Mouse (Mus musculus): ENCODE results near the gene Csrp1.

- TF ChIP-seq TAL1 (conservative IDR thresholded peaks at IDR 0.05; ENCODE audit: low read depth, low read length) (no peak), CTCF (IDR thresholded peaks at IDR 0.05; ENCODE audit: low read depth, low read length) (no peak), POLR2AphosphoS5 (IDR thresholded peaks at IDR 0.05; ENCODE audit: insufficient replicate concordance, low read depth, low read length) (no peak), GATA1 (IDR thresholded peaks at IDR 0.05; ENCODE audit: borderline replicate concordance, low read length) (no peak), GATA2 (IDR thresholded peaks at IDR 0.05; ENCODE audit: borderline replicate concordance, low read depth, low read length) (no peak)
Measured at GRCm38 (mm10) chr1:135763503-135764205, 43.8 kb downstream of the Csrp1 start.
